In the genomic region with DNA sequence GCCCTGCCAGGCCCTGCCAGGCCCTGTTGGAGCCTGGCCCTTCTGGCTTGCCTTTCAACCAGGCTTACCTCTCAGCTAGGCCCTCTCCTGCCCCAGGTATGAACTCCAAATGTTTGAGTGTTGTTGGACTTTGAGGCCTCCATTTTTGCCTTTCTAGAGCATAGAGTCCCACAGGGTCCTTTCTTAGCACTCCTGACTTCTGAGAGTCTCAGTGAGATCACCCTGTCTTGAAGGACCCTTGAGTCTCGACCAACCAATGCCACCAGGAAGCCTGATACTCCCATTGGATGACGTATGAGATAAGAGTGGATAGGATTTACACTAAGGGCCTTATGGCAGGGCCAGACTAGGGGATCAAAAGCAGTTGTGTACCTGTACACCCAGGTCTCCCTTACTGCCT, we compare ENCODE assay signal across 15 mouse cellular contexts.
"Had no signal": no experiment of that assay in that cellular context is flagged by ENCODE, and none has a peak within 500 bp of the region (broad histone marks: within the 10 kb centered on the region; RNA-seq: fewer than 3 reads in every experiment).

No protein-coding gene starts in this region.

- H3K4me3 ChIP-seq: kidney, embryonic 15.5 days; left cerebral cortex, adult 2 months; limb, embryonic 10.5 days; liver, embryonic 15.5 days; megakaryocyte, embryonic 14.5 days; stomach, embryonic 15.5 days had no signal

- H3K27ac ChIP-seq: kidney, embryonic 15.5 days; left cerebral cortex, adult 2 months; limb, embryonic 10.5 days; liver, embryonic 15.5 days; macrophage; stomach, embryonic 15.5 days had no signal

- ATAC-seq: intestine, embryonic 16.5 days; midbrain, embryonic 16.5 days had no signal

- H3K9me3 ChIP-seq: kidney, embryonic 15.5 days; limb, embryonic 10.5 days; liver, embryonic 15.5 days; megakaryocyte, embryonic 14.5 days; stomach, embryonic 15.5 days had no signal

- H3K9ac ChIP-seq: kidney, embryonic 15.5 days; liver, embryonic 15.5 days; stomach, embryonic 15.5 days had no signal

- DNase-seq: kidney, adult 2 months; kidney, postnatal 14 days; right cerebral cortex, postnatal 14 days; thymus, adult 2 months; thymus, postnatal 36 days had no signal

- H3K4me2 ChIP-seq: kidney, embryonic 15.5 days; liver, embryonic 11.5 days; liver, embryonic 15.5 days; stomach, embryonic 15.5 days had no signal

- H3K27me3 ChIP-seq: kidney, embryonic 15.5 days; stomach, embryonic 15.5 days had no signal

- H3K36me3 ChIP-seq: kidney, embryonic 15.5 days; limb, embryonic 10.5 days; liver, embryonic 15.5 days; stomach, embryonic 15.5 days had no signal
